Mouse (Mus musculus): ENCODE results near the gene Hadhb. TPM values are rescaled to one million over a fixed set of nuclear protein-coding genes. Genes with fewer than 3 reads are reported as not detected.

The Hadhb gene
- total and polyA plus RNA-seq, 2 experiments from 2014 or later = 1,098 to 1,207 TPM

- Histone ChIP-seq H3K4me2 (ENCODE audit: low read depth, low read length) (peak overlapping the region; percentile 81), H3K4me1 (ENCODE audit: control insufficient read depth, insufficient read depth) (peaks cover 22% of the 10 kb centered on the region), H3K27ac (ENCODE audit: low read depth) (peak overlapping the region; percentile 98), H3K9ac (replicated peaks; ENCODE audit: low read depth, low read length) (peak overlapping the region; percentile 100), H3K9me3 (replicated peaks; ENCODE audit: control insufficient read depth, low read length) (no peaks in the 10 kb centered on the region), H3K27me3 (ENCODE audit: control insufficient read depth, insufficient read depth, low read length) (no peaks in the 10 kb centered on the region), H3K4me3 (ENCODE audit: low read depth, low read length) (peak overlapping the region; percentile 94), H3K36me3 (replicated peaks; ENCODE audit: control insufficient read depth, insufficient read depth, low read length) (peaks cover 8% of the 10 kb centered on the region)
- no peak for TF ChIP-seq EP300 (IDR thresholded peaks at IDR 0.05; ENCODE audit: low read depth)
- no peak for TF ChIP-seq CTCF (IDR thresholded peaks at IDR 0.05; ENCODE audit: low read depth)
- WGBS = 19% methylated on average over 4 of the region's 4 CpGs
- ATAC-seq (ENCODE audit: insufficient read depth, low read depth) = no peak
- DNase-seq (ENCODE audit: low spot score) = peak; percentile 44
These were observed 1.0 kb upstream of the Hadhb start for GRCm38 (mm10) chr5:30154013-30154412.

GRCm38 (mm10) chr5:30155395-30155792 lies 346 bp downstream of the Hadhb start:
- TF ChIP-seq EP300 (IDR thresholded peaks at IDR 0.05; ENCODE audit: low read depth) = no peak
- TF ChIP-seq CTCF (IDR thresholded peaks at IDR 0.05; ENCODE audit: low read depth) = no peak
- Histone ChIP-seq H3K36me3 (replicated peaks; ENCODE audit: control insufficient read depth, insufficient read depth, low read length) (peaks cover 7% of the 10 kb centered on the region; the same call in 1 of the 2 replicates), H3K4me3 (ENCODE audit: low read depth, low read length) (peak overlapping the region; percentile 94), H3K9me3 (replicated peaks; ENCODE audit: control insufficient read depth, low read length) (no peaks in the 10 kb centered on the region), H3K4me1 (ENCODE audit: control insufficient read depth, insufficient read depth) (peaks cover 28% of the 10 kb centered on the region; the same call in 1 of the 2 replicates), H3K27me3 (ENCODE audit: control insufficient read depth, insufficient read depth, low read length) (no peaks in the 10 kb centered on the region), H3K4me2 (ENCODE audit: low read depth, low read length) (peak overlapping the region; percentile 81), H3K27ac (ENCODE audit: low read depth) (peak overlapping the region; percentile 98), H3K9ac (replicated peaks; ENCODE audit: low read depth, low read length) (peak overlapping the region; percentile 100)
- no peak for DNase-seq (ENCODE audit: low spot score)
- peak; percentile 7 for ATAC-seq (ENCODE audit: insufficient read depth, low read depth)
- 0% methylated on average over 31 of the region's 31 CpGs for WGBS

- no peak for DNase-seq (ENCODE audit: low spot score)
- peaks cover 11% of the 10 kb centered on the region; the same call in 1 of the 2 replicates for H3K36me3 ChIP-seq (replicated peaks; ENCODE audit: control insufficient read depth, insufficient read depth, low read length)
- H3K27me3 ChIP-seq (ENCODE audit: control insufficient read depth, insufficient read depth, low read length) = no peaks in the 10 kb centered on the region
- TF ChIP-seq CTCF (IDR thresholded peaks at IDR 0.05; ENCODE audit: low read depth) (no peak), EP300 (IDR thresholded peaks at IDR 0.05; ENCODE audit: low read depth) (no peak)
- peak overlapping the region; percentile 98 for H3K27ac ChIP-seq (ENCODE audit: low read depth)
- peak overlapping the region; percentile 100 for H3K9ac ChIP-seq (replicated peaks; ENCODE audit: low read depth, low read length)
- ATAC-seq (ENCODE audit: insufficient read depth, low read depth) = no peak
- H3K4me1 ChIP-seq (ENCODE audit: control insufficient read depth, insufficient read depth) = peaks cover 28% of the 10 kb centered on the region; the same call in 1 of the 2 replicates
- peak overlapping the region; percentile 81 for H3K4me2 ChIP-seq (ENCODE audit: low read depth, low read length)
- H3K9me3 ChIP-seq (replicated peaks; ENCODE audit: control insufficient read depth, low read length) = no peaks in the 10 kb centered on the region
- peak overlapping the region; percentile 94 for H3K4me3 ChIP-seq (ENCODE audit: low read depth, low read length)
- WGBS = 16% methylated on average over 13 of the region's 13 CpGs
These were observed 977 bp downstream of the Hadhb start for GRCm38 (mm10) chr5:30155821-30156629.

GRCm38 (mm10) chr5:30159601-30160000 lies 4.6 kb downstream of the Hadhb start:
- no peaks in the 10 kb centered on the region for H3K9me3 ChIP-seq (replicated peaks; ENCODE audit: control insufficient read depth, low read length)
- no peak overlapping the region for H3K4me3 ChIP-seq (ENCODE audit: low read depth, low read length)
- H3K4me2 ChIP-seq (ENCODE audit: low read depth, low read length) = peak overlapping the region; percentile 38
- TF ChIP-seq CTCF (IDR thresholded peaks at IDR 0.05; ENCODE audit: low read depth) (no peak), EP300 (IDR thresholded peaks at IDR 0.05; ENCODE audit: low read depth) (no peak)
- DNase-seq (ENCODE audit: low spot score) (no peak), ATAC-seq (ENCODE audit: insufficient read depth, low read depth) (no peak)
- 29% methylated on average over 6 of the region's 6 CpGs for WGBS
- H3K9ac ChIP-seq (replicated peaks; ENCODE audit: low read depth, low read length) = no peak overlapping the region
- H3K36me3 ChIP-seq (replicated peaks; ENCODE audit: control insufficient read depth, insufficient read depth, low read length) = peaks cover 20% of the 10 kb centered on the region
- peaks cover 28% of the 10 kb centered on the region; the same call in 1 of the 2 replicates for H3K4me1 ChIP-seq (ENCODE audit: control insufficient read depth, insufficient read depth)
- peak overlapping the region; percentile 59 for H3K27ac ChIP-seq (ENCODE audit: low read depth)
- no peaks in the 10 kb centered on the region for H3K27me3 ChIP-seq (ENCODE audit: control insufficient read depth, insufficient read depth, low read length)

- no peaks in the 10 kb centered on the region for H3K27me3 ChIP-seq (ENCODE audit: control insufficient read depth, insufficient read depth, low read length)
- DNase-seq (ENCODE audit: low spot score) (no peak), ATAC-seq (ENCODE audit: insufficient read depth, low read depth) (no peak)
- peaks cover 28% of the 10 kb centered on the region; the same call in 1 of the 2 replicates for H3K4me1 ChIP-seq (ENCODE audit: control insufficient read depth, insufficient read depth)
- H3K4me2 ChIP-seq (ENCODE audit: low read depth, low read length) = no peak overlapping the region
- 75% methylated on average over 1 of the region's 1 CpGs for WGBS
- H3K4me3 ChIP-seq (ENCODE audit: low read depth, low read length) = no peak overlapping the region
- H3K9ac ChIP-seq (replicated peaks; ENCODE audit: low read depth, low read length) = no peak overlapping the region
- H3K9me3 ChIP-seq (replicated peaks; ENCODE audit: control insufficient read depth, low read length) = no peaks in the 10 kb centered on the region
- H3K27ac ChIP-seq (ENCODE audit: low read depth) = no peak overlapping the region
- no peak for TF ChIP-seq EP300 (IDR thresholded peaks at IDR 0.05; ENCODE audit: low read depth)
- TF ChIP-seq CTCF (IDR thresholded peaks at IDR 0.05; ENCODE audit: low read depth) = no peak
- peaks cover 34% of the 10 kb centered on the region for H3K36me3 ChIP-seq (replicated peaks; ENCODE audit: control insufficient read depth, insufficient read depth, low read length)
These were observed 6.8 kb downstream of the Hadhb start for GRCm38 (mm10) chr5:30161836-30162235.

Data from heart, postnatal 0 days (tissue).